Mouse (Mus musculus) kidney, postnatal 0 days (tissue): ENCODE results near the gene Gpt2. TPM values are rescaled to one million over a fixed set of nuclear protein-coding genes. Genes with fewer than 3 reads are reported as not detected.

ENCODE experiments used
- ATAC-seq: fragments of 200-750 bp; cut with Nextera tagmentation; replicated peaks from 2 replicates; pipeline ENCODE4 v1.8.0; 2017; ENCODE audit warnings: low read depth, moderate number of reproducible peaks, moderate TSS enrichment, moderate library complexity; ENCODE audit not compliant: low FRiP score
- DNase-seq: peaks from one replicate; pipeline ENCODE4 v3.0.0-alpha.2; 2016; ENCODE audit warnings: low spot score
- H3K27ac ChIP-seq: fragments of 300-500 bp; sonication (generic); 2 replicates; pipeline ENCODE4 v1.5.1; 2014; ENCODE audit warnings: mild to moderate bottlenecking
- H3K27me3 ChIP-seq: fragments of 300-500 bp; sonication (generic); 2 replicates; pipeline ENCODE4 v1.6.1; 2014; ENCODE audit warnings: low read length, mixed read lengths; ENCODE audit not compliant: insufficient read depth
- H3K36me3 ChIP-seq: fragments of 300-500 bp; sonication (generic); 2 replicates; pipeline ENCODE4 v1.6.1; 2014; ENCODE audit warnings: low read length, mixed read lengths; ENCODE audit not compliant: insufficient read depth
- H3K4me1 ChIP-seq: fragments of 300-500 bp; sonication (generic); replicated peaks from 2 replicates; pipeline ENCODE4 v1.6.1; 2014; ENCODE audit warnings: antibody characterized with exemption, low read length, mixed read lengths; ENCODE audit not compliant: insufficient read depth
- H3K4me2 ChIP-seq: fragments of 300-500 bp; sonication (generic); 2 replicates; pipeline ENCODE4 v1.6.1; 2014; ENCODE audit warnings: mild to moderate bottlenecking, low read length, moderate library complexity, mixed read lengths
- H3K4me3 ChIP-seq: fragments of 300-500 bp; sonication (generic); replicated peaks from 2 replicates; pipeline ENCODE4 v1.5.1; 2014; ENCODE audit warnings: low read depth, low read length
- H3K9ac ChIP-seq: fragments of 300-500 bp; sonication (generic); 2 replicates; pipeline ENCODE4 v1.6.1; 2014; ENCODE audit warnings: low read depth, low read length
- H3K9me3 ChIP-seq: fragments of 300-500 bp; sonication (generic); replicated peaks from 2 replicates; pipeline ENCODE4 v1.6.1; 2016; ENCODE audit warnings: low read length, inconsistent platforms, mixed read lengths
- CTCF ChIP-seq: IDR thresholded peaks from 2 replicates; pipeline ENCODE4 v1.5.1; 2016; ENCODE audit warnings: antibody characterized with exemption, low read depth, mild to moderate bottlenecking, moderate library complexity
- WGBS: fragments of 180-500 bp; shearing (Covaris S2); extraction: QIAGEN DNeasy Blood & Tissue Kit; methylation state at CpG from one replicate; pipeline ENCODE4 v1.1.7; 2014; 5-methylcytosine and 5-hydroxymethylcytosine counted together
- polyA plus RNA-seq: library from polyadenylated mRNA; unstranded; fragments of >200 nt; fragmentation: Nextera tagmentation; extraction: Ambion mirVana; gene quantifications from 2 replicates; pipeline ENCODE4 v1.2.1, GENCODE M21; 2015

Gpt2 gene
- polyA plus RNA-seq, 1 experiment from 2014 or later = 10.6 TPM

GRCm38 (mm10) chr8:85515391-85515790 is 23.0 kb downstream of the Gpt2 start:
- Histone ChIP-seq H3K27ac (no peak overlapping the region), H3K4me3 (no peak overlapping the region), H3K9ac (no peak overlapping the region), H3K27me3 (no peaks in the 10 kb centered on the region), H3K4me2 (no peak overlapping the region), H3K4me1 (no peaks in the 10 kb centered on the region), H3K36me3 (peaks cover 7% of the 10 kb centered on the region; the same call in 1 of the 2 replicates), H3K9me3 (no peaks in the 10 kb centered on the region)
- no peak for ATAC-seq
- no peak for TF ChIP-seq CTCF
- no peak for DNase-seq
- WGBS = 70% methylated on average over 7 of the region's 7 CpGs

- Histone ChIP-seq H3K4me1 (no peaks in the 10 kb centered on the region), H3K27ac (no peak overlapping the region), H3K9me3 (no peaks in the 10 kb centered on the region), H3K27me3 (no peaks in the 10 kb centered on the region), H3K4me3 (no peak overlapping the region), H3K36me3 (peaks cover 11% of the 10 kb centered on the region; the same call in 1 of the 2 replicates), H3K4me2 (no peak overlapping the region), H3K9ac (no peak overlapping the region)
- WGBS = 80% methylated on average over 4 of the region's 4 CpGs
- TF ChIP-seq CTCF = no peak
- ATAC-seq (no peak), DNase-seq (no peak)
Observed at GRCm38 (mm10) chr8:85517336-85517735, 25.0 kb downstream of the Gpt2 start.

GRCm38 (mm10) chr8:85517956-85518355 is 25.6 kb downstream of the Gpt2 start:
- H3K27me3 ChIP-seq = no peaks in the 10 kb centered on the region
- H3K4me1 ChIP-seq = no peaks in the 10 kb centered on the region
- H3K36me3 ChIP-seq = peaks cover 11% of the 10 kb centered on the region; the same call in 1 of the 2 replicates
- 94% methylated on average over 10 of the region's 10 CpGs for WGBS
- TF ChIP-seq CTCF = no peak
- ATAC-seq (no peak), DNase-seq (no peak)
- no peak overlapping the region for H3K27ac ChIP-seq
- no peak overlapping the region for H3K4me2 ChIP-seq
- H3K9me3 ChIP-seq = no peaks in the 10 kb centered on the region
- no peak overlapping the region for H3K4me3 ChIP-seq
- no peak overlapping the region for H3K9ac ChIP-seq

GRCm38 (mm10) chr8:85520586-85520985 is 28.2 kb downstream of the Gpt2 start:
- H3K9ac ChIP-seq = no peak overlapping the region
- WGBS = 91% methylated on average over 4 of the region's 4 CpGs
- H3K27me3 ChIP-seq = no peaks in the 10 kb centered on the region
- no peak for TF ChIP-seq CTCF
- no peaks in the 10 kb centered on the region for H3K9me3 ChIP-seq
- H3K4me3 ChIP-seq = no peak overlapping the region
- H3K4me2 ChIP-seq = no peak overlapping the region
- peaks cover 11% of the 10 kb centered on the region; the same call in 1 of the 2 replicates for H3K36me3 ChIP-seq
- ATAC-seq = no peak
- no peaks in the 10 kb centered on the region for H3K4me1 ChIP-seq
- DNase-seq = no peak
- H3K27ac ChIP-seq = no peak overlapping the region

- H3K9me3 ChIP-seq = no peaks in the 10 kb centered on the region
- H3K4me1 ChIP-seq = no peaks in the 10 kb centered on the region
- no peak overlapping the region for H3K9ac ChIP-seq
- no peaks in the 10 kb centered on the region for H3K27me3 ChIP-seq
- peaks cover 11% of the 10 kb centered on the region; the same call in 1 of the 2 replicates for H3K36me3 ChIP-seq
- no peak overlapping the region for H3K4me3 ChIP-seq
- TF ChIP-seq CTCF = no peak
- H3K4me2 ChIP-seq = no peak overlapping the region
- WGBS = 90% methylated on average over 8 of the region's 8 CpGs
- no peak for DNase-seq
- ATAC-seq = no peak
- H3K27ac ChIP-seq = no peak overlapping the region
Observed at GRCm38 (mm10) chr8:85521332-85521731, 29.0 kb downstream of the Gpt2 start.

- Histone ChIP-seq H3K4me2 (no peak overlapping the region), H3K9ac (no peak overlapping the region), H3K27me3 (no peaks in the 10 kb centered on the region), H3K4me1 (no peaks in the 10 kb centered on the region), H3K36me3 (peaks cover 11% of the 10 kb centered on the region; the same call in 1 of the 2 replicates), H3K9me3 (no peaks in the 10 kb centered on the region), H3K4me3 (no peak overlapping the region), H3K27ac (no peak overlapping the region)
- ATAC-seq = no peak
- TF ChIP-seq CTCF = no peak
- 91% methylated on average over 7 of the region's 7 CpGs for WGBS
- DNase-seq = no peak
Observed at GRCm38 (mm10) chr8:85524086-85524485, 31.7 kb downstream of the Gpt2 start.

GRCm38 (mm10) chr8:85526105-85526504 is 33.7 kb downstream of the Gpt2 start:
- peak; percentile 92 for TF ChIP-seq CTCF
- Histone ChIP-seq H3K4me3 (no peak overlapping the region), H3K4me2 (no peak overlapping the region), H3K4me1 (no peaks in the 10 kb centered on the region), H3K27me3 (no peaks in the 10 kb centered on the region), H3K27ac (no peak overlapping the region), H3K9ac (no peak overlapping the region), H3K36me3 (no peaks in the 10 kb centered on the region), H3K9me3 (no peaks in the 10 kb centered on the region)
- DNase-seq (peak; percentile 79), ATAC-seq (no peak)
- 20% methylated on average over 6 of the region's 6 CpGs for WGBS
